Mouse (Mus musculus) adrenal gland, postnatal 25 days (tissue): ENCODE results near the gene Srp14. TPM values are rescaled to one million over a fixed set of nuclear protein-coding genes. Genes with fewer than 3 reads are reported as not detected.

ENCODE experiments used
- DNase-seq: peaks from one replicate; pipeline ENCODE4 v3.0.0; 2021; ENCODE audit warnings: mixed read lengths
- long read RNA-seq: library from polyadenylated mRNA; stranded (forward); transcript quantifications from one replicate; pipeline ENCODE4 v2.0.0, GENCODE M21; 2021
- total RNA-seq: library from RNA; stranded (reverse); gene quantifications from 2 replicates; pipeline ENCODE4 v1.2.3, GENCODE M21; 2021

Gene Srp14
- 206 and 213 TPM in 2 replicates for total RNA-seq
- long read RNA-seq, transcript Srp14-201 (5 exons, 798 nt), result major isoform, 140 of 152 reads
- long read RNA-seq, partial matches to known transcripts, result 8 of 152 reads
- long read RNA-seq, other reads (novel, unspliced or antisense), result 3 of 152 reads

DNA sequence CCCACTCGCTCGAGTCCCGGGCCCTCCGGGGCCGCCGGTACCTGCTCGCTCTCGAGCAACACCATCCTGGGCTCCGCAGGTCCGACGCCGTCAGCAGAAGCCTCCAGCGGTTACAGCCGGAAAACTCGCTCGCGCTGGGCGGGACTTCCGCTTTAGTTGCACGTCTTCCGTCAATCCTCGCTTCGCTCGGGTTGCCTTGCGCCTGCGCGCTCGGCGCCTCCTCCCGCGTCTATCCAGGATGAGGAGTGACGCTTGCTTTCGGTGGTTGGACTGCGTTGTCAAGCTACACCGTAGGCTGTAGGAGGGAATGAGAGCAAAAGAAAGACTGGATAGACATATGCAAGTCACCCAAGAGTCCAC, at the start of gene Srp14:
Srp14 (minus strand) TSS at position 162 of the 360 bp plus-strand sequence.
- peak; percentile 94 for DNase-seq

DNA sequence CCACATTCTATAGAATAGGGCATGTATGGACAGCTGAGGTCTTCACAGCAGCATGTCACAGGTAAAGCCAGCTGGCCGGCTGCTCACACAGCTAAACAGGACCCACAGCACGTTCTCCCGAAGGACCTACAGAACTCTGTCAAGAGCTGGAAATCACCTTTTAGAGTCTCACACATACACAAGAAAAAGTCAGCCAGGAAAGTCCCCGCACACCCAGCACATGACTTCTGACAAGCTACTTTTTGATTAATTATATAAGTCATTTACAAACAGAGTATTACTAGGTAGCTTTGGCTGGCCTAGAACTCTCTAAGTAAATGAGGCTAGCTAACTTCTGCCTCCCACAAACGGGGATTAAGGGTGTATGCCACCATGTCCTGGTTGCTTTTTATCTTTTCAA, 47.0 kb upstream of the Srp14 start:
- no peak for DNase-seq

DNA sequence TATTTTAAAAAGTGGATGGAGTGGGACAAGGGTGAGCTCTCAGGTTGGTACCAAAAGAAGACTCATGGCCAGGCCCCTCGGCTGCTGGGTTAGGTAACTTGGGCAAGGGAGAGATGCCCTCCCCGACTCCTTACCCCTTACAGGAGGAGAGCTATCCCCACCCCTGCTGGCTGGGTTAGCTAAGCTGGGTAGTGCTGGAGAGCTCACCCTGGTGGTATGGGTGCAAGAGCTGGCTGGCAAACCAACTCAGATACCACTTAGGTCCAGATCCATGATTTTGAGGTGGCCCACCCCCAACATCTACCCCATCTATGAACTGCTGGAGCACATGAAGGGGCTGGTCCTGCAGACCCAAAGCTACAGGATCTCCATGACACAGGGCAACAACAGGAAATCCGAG, 45.3 kb upstream of the Srp14 start:
- no peak for DNase-seq

DNA sequence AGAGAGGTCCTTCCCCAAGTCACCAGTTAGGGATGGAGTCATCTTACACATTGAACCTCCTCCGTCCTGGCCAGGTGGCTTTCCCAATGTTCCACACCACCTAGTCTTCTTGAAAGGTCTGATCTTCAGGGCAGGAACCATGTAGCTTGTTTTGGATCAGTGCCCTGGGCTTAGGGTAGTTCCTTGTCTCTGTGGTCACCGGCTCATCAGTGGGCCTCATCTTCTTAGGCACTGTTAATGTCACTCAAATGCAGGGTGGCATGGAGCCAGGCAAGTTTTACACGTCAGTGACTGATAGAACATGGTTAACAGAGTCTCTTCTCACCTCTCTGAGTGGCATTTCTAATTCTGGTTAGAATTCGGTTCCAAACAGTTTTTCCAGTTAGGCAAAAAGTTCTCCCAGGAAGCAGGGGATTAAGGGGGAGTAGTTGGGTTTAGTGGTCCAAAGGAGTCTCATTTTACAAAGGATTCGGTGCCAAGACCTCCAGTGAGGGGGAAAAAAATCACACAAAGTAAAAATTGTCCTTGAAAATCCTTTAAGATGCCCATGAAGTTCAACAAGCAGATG, 43.7 kb upstream of the Srp14 start:
- no peak for DNase-seq

DNA sequence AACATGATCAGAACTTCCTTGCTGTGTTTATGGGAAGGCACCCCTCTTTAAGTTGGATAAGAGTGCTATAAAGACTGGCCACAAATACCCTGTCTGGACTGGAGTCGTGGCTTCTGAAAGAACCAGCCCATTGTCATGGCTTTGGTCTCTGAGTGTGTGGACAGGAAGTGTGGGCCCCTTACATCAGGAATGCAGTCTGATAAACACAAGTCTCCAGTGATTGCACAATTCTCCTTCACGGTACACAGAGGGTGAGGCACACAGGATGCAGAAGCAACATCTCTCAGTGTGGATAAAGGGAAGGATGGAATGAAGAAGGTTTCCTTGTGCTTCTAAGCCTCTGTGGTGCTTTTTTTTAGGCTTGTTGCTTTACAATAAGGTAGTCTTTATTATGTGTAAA, 42.8 kb upstream of the Srp14 start:
- no peak for DNase-seq

DNA sequence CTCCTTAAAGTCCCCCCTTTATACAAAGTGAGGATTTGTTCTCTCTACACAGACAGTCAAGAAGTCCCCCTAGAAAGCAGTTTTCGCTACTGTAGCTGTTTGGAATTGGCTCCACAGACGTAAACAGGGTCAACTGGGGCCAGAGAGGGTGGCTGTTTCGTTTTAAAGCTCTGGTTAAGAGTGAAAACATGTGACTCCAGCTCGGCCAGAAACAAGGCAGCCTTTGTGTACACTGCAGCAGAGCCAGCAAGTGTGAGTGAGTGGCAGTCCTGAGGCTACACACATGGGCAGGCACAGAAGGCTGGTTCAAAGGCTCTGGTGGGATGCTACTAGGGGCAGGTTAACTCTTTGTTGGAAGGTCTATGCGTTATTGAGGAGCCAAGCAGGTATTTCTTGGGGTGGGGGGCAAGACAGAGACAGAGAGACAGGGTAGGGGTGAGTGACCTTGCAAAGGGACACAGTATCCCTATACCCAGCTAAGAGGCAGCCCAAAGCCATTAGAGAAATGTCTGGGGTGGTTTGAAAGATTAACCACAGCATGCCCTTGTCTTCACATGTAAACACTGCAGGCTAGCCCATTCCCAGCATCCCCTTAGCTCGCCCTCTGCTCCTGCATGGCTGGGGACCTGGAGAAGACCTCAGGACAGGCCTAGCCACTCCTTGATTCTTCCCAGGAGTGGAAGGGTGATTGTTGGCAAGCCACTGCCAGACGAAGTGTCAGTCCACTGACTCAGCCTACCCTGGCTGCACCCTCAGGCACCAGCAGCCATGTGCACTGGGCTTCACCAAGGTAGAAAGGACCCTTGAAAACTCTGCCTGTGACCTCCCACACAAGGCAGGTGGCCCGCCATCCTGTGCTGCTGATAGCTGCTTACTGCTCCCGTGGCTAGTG, 40.8 kb upstream of the Srp14 start:
- no peak for DNase-seq

DNA sequence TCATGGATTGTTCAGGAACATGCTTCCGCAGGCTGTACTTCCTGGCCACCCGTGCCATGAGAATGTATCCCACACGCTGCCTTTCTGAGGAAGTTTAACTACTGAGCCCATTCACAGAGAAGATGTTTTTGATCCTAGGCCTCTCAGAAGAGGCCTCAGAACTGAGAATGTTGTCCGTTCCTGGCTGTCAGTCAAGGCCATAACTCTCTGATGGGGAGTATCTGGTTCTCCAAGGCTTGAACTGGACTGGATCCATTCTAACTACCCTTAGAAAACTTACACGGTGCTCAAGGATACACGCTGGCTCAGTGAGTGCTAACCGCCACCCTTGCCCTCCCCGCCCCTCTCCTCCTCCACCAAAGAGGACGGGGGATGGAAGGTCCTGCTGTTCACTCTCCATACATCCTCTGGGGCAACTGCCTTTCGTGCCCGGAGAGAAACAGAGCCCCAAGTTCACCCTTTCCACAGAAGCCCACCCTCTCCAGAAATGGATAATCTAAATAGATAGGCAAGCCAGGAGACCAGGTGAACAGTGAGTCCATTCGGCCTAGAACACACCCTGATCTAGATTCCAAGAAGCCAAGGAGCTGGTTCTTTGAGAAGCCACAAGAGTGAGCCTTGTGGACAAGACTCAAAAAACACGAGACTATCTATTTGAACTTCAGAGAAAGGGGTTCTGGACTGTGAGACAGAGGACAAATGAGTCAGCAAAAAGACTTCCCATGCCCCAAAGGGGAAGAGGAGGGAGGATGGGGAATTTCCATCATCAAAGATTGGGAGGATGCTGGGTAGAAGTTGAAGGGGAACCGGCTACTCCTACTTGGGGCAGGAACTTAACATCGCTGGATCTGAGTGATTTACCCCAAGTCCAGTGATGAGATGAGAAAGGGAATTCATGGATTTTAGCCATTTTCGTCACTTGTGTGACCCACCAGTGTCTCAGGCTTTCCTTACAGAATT, 33.2 kb upstream of the Srp14 start:
- no peak for DNase-seq

DNA sequence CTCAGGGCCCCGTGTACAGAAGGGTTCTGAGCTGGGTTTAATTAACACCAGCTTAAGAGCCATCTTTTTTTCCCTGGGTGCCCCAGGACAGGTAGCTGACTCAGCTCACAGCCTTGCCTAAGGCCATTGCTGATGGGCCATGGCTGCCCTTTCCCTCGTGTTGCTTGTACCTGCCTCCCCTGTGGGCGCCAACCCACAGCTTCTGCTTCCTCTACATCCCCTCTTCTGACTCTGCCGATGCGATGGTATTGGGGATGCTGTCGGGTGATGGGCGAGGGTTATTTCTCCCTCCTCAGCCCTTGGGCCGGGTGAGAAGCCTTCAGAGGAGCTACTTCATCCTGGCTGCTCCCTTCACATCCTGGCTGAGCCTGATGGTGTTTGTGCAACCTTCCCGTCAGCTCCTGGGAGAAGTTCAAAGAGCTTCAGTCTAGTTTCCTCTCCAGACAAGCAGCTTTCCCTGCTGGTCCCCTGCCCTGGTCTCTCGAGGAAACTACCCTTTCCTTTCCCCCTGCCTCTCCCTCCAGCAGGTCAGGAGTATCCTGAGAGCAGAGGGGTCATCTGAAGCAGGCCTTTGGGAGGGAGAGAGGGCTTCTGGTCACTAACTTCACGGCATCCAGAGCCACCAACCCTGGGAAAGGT, 32.4 kb upstream of the Srp14 start:
- no peak for DNase-seq

DNA sequence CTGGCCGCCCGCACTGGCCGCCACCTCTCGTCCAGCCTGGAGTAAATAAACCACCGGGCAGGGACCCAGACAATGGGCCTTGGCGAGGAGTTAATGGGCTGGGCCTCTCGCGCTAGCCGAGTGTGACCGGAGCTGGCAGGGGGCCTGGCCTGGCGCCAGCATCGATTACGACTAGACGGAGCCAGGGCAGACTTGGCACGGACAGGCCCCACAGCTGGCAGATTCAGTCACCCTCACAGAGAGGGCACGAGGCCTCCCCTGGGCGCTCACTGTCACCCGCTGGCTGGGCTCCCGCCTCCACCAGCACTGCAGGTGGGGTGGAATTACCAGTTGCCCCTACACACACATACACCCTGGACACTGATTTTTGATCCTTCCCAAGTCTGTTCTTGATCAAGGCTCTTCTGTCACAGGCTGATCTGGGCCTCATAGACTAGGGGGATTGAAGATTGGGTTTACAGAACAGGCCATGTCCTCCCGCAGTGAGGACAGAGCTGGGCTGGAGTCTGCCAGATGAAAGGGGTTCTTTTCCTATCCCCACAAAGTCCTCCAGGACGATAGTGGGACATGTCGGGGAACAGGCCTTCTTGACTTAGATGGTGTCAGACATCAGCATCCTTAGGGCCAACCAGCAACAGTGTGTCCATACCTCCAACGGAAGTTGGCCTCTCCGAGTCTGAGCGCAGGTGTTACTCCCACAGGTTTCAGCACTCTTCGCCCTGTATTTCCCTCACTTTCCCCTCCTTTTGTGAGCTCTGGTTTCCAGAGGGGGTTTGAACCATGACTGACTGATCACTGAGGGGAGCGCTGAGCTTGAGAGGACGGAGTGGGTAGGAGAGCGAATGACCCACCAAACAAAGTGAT, 31.2 kb upstream of the Srp14 start:
- peak; percentile 96 for DNase-seq

DNA sequence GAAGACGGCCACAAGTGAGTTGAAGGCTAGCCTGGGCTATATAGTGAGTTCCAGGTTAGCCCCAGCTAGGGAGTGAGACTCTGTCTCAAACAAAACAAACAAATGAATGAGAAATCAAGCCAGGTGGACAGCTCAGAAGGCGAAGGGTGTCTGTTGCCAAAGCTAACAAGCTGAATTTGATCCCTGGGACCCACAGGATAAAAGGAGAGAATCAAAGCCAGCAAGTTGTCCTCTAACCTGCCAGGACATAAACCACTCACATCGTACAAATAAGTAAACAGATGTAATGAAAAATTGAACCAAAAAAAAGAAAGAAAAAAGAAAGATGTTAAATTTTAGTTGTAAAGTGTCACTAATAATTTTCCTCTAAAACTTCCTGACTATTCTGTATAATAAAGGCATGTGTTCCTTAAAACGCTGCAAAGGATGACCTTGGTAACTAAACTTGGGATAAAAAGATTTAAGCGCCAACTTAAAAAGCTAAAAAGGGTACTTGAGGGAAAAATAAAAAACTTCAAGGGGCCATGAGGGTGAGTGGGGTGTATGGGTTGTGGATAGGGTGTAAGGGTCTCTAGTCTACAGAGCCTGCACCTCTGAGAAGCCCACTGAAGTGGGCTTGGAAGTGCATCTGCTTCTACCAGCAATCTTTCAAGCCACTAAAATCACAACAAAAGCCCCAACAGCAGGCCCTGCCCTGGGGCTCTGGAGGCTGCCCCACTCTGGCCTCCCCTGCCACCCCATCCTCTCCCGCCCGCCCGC, 30.4 kb upstream of the Srp14 start:
- DNase-seq, result no peak

DNA sequence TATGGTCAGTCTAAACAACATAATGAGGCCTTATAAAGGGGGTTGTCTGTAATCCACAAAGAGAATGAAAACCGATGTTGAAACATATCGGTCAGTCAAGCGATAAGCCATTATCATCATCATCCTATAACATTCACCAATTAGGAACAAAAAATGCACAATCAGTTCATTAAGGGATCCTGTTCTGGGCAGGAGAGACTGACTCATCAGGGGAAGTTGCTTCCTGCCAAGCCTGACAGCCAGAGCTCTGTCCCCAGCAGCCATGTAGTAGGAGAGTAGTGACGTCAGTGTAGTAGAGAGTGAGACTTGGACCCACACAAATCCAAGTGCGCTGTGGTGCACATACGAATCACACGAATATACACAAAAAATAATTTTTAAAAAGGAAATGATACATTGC, 27.6 kb upstream of the Srp14 start:
- no peak for DNase-seq

DNA sequence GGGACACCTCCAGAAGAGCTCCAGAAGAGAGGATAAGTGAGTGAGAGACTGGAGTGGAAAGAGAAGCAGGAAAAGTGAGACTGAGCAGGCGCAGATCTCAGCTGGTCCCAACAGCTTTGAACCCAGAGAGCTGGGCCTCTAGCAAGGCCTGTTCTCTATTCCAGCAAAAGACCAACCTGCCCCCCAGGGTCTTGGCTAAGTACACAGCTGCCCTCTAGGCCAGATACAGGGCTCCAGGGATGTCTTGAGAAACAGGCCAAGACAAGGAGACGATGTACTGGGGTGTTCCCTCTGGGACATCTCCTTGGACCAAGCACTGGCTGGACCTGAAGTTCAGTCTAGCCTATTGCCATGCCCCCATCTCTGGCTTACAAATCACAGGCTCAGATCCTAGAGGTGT, 20.7 kb upstream of the Srp14 start:
- DNase-seq, result no peak

DNA sequence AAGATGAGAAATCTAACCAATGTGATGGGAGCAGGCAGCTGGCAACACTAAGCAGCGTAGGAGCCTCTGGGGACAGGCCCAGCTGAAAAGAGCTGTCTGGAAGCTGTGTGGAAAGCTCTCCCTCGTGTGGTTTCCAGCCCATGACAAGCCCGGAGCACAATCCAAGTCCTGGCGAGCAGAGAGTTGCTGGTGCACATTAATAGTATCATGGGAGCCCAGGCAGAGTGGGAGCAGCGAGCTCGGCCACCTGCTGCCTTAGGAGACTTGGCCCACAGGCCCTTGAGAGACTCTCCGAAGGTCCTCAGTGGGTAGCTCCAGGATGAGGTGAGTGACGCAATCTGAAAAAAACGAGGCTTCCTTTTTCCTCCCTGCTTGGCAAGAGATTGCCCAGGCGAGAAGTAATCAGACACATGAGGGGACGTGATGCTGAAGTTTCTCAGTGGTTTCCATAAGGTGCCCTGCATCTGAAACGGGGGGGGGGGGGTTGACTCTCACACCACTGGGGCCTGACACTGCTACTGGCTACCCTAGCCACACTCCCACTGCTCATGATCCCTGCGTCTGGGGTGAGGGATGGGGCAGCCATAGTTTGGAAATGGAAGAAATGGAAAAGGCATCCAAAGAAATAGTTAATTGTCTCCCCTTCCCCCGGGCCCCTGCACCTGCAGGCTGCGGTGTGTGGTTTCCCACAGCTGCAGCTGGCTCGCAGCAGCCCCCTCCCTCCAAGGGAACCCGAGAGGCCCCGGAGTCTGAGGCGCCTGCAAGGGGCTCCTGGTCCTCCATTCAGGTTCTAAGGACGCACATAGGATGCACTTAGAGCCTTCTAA, 19.8 kb upstream of the Srp14 start:
- DNase-seq, result peak; percentile 23

DNA sequence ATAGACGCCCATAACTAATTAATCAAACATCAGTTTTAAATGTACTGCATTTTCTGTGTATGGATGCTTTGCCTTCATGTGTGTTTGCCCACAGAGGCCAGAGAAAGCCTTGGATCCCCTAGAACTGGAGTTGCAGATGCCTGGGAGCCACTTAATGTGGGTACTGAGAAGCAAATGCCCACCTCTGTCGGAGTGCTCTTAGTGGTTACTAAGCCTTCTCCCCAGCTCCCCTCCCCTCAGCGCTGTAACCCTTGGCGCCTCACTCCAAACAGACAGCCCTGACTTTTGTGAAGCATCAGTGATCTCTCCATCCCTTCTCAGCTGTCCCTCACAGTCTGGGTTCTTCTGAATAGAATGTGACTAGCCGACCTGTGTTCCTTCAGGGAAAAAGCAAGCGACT, 19.0 kb upstream of the Srp14 start:
- no peak for DNase-seq

DNA sequence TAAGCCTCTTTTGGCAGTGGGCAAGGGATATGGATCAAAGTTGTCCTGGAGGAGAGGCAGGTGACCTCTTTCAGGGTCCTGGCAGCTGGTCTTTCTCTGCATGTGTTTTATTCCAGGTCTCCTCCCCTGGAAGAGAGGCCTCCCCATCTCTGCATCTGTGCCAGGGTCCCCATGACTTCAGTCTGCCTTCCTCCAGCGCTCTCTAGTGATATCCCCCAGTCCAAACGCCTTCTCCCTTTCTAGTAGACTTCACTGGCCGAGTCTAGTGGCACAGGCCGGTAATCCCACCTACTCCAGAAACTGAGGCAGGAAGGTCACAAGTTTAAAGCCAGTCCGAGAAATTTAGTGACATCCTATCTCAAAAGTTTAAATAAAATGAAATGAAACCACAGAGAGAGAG, 18.4 kb upstream of the Srp14 start:
- DNase-seq, result no peak

DNA sequence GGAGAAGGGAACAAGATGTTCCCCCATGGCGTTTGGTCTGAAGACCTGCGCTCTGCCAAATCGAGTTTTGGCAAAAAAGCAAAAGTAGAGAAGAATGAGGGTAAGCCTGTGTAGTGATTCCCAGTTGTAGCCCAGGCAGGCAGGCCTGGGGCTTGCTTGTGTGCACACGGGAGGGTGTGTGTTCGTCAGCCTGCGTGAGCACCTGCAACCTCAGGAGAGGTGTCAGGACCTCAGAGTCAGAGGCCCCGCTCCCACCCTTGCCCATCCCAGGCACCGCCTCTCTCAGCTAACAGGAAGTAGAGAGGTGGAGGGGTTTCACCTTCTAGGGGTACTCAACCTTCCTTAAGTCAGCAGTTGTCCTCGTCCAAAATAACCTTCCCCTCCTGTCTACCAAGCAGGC, 15.5 kb upstream of the Srp14 start:
- no peak for DNase-seq

DNA sequence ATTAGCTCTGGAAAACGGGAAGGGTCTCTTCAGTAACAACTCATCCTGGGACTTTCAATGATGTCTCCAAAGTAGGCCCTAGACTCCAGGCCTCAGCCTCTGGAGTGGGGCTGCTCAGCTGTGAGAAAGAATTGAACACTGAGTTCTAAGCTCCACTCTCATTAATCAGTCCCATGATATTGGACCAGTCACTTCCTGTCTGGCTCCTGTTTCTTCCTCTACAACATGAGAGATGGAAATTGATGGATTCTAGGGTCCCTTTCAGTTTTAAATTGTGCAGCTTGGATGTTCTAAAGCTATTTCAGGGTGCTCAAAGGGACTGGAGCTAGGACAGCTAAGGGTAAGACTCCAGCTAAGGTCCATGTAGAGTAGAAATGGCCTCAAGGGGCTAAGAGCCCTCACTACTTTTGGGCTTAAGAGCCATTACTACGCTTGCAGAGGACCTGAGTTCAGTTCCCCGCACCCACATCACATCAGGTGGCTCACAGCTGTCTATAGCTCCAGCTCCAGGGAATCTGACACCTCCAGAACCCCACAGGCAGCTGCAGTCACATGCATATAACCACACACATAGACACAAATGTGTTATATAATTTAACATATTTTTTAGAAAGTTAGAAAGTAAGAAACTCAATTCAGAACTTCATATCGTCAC, 12.4 kb upstream of the Srp14 start:
- no peak for DNase-seq

DNA sequence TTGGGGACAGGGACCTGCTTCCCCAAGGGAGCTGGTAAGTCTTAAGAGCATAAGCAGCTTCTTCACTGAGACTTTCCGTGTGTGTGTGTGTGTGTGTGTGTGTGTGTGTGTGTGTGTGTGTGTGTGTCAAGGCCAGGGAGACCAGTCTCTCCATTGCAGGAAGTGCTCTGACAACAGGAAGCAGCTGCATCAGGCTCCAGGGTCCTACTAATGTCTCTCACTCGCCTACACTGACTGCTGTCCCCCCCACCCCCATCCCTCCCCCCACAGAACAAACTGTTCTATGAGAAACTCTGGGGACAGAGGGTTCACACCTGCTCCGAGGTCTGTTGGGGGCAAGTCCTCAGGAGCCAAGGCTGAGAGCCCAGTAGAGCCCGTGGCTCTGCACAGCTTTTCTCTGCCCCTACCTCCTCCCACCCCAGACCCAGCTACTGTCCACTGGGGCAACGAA, 11.8 kb upstream of the Srp14 start:
- DNase-seq, result peak; percentile 30
